ENCODE assay signal across 19 mouse cellular contexts in the genomic region with DNA sequence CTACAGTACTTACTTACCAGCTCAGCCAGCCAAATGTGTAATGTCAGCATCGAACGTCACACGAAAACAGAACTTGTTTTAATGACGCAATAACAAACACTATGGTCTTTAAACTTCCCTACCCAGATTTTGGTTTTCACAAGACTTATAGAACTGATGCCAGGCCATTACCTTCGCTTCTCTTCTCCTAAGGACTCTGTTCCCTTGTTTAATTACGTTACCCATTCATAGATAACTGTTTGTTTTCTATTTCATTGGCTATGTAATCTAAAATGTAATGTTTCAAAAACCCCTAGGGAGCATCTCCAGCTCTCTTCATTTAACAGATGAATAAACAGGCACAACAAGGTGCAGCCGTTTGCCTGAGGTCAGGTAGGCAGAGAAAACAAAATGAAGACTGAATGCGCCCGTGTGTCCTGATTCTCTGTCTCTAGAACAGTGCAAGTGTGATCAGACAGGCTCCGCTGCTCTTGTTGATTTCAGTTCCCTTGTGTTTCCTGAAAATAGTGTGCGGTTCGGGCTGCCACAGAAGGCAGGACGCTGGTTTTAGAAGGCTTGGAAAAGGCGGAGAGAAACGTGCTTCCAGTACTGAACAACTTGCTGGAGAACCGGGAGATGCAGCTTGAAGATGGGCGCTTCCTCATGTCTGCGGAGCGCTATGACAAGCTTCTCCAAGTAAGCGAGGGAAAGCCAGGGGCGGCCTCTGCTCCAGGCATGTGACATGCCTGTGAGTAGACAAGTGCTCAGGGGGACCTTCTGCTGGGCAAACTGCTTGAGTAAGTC.
DNase-seq lines count a peak whose midpoint lies in the region; ATAC-seq lines count a peak whose summit lies in the region.
"Had no signal": no experiment of that assay in that cellular context is flagged by ENCODE, and none has a peak within 500 bp of the region (broad histone marks: within the 10 kb centered on the region; RNA-seq: fewer than 3 reads in every experiment).

No protein-coding gene starts in this region.

- H3K36me3 ChIP-seq in hindbrain, embryonic 13.5 days: no peaks in the 10 kb centered on the region
- H3K36me3 ChIP-seq in hindbrain, embryonic 10.5 days: no peaks in the 10 kb centered on the region
- H3K36me3 ChIP-seq: embryonic facial prominence, embryonic 12.5 days; liver, embryonic 12.5 days; lung, embryonic 15.5 days had no signal

- no peak overlapping the region for H3K9ac ChIP-seq in hindbrain, embryonic 13.5 days
- H3K9ac ChIP-seq: embryonic facial prominence, embryonic 12.5 days; liver, embryonic 12.5 days; lung, embryonic 15.5 days had no signal

- H3K27me3 ChIP-seq in hindbrain, embryonic 13.5 days: no peaks in the 10 kb centered on the region
- H3K27me3 ChIP-seq in hindbrain, embryonic 10.5 days (ENCODE audit: insufficient read depth, poor library complexity, severe bottlenecking): no peaks in the 10 kb centered on the region
- H3K27me3 ChIP-seq: embryonic facial prominence, embryonic 12.5 days; liver, embryonic 12.5 days; lung, embryonic 15.5 days had no signal

- no peaks in the 10 kb centered on the region for H3K9me3 ChIP-seq in hindbrain, embryonic 13.5 days
- no peaks in the 10 kb centered on the region for H3K9me3 ChIP-seq in hindbrain, embryonic 10.5 days
- H3K9me3 ChIP-seq: embryonic facial prominence, embryonic 12.5 days; liver, embryonic 12.5 days; lung, embryonic 15.5 days had no signal

- no peak overlapping the region for H3K4me3 ChIP-seq in hindbrain, embryonic 13.5 days
- H3K4me3 ChIP-seq in hindbrain, embryonic 10.5 days: no peak overlapping the region
- H3K4me3 ChIP-seq: embryonic facial prominence, embryonic 12.5 days; liver, embryonic 12.5 days; lung, embryonic 15.5 days had no signal

- 0 out of 2 replicates have a peak, but pooled peaks cover 3% of the 10 kb centered on the region for H3K4me1 ChIP-seq in hindbrain, embryonic 13.5 days (replicated peaks)
- H3K4me1 ChIP-seq in hindbrain, embryonic 10.5 days (replicated peaks): no peaks in the 10 kb centered on the region
- H3K4me1 ChIP-seq: embryonic facial prominence, embryonic 12.5 days; liver, embryonic 12.5 days; lung, embryonic 15.5 days had no signal

- H3K27ac ChIP-seq in hindbrain, embryonic 13.5 days: peak overlapping the region; percentile 71
- no peak overlapping the region for H3K27ac ChIP-seq in hindbrain, embryonic 10.5 days
- H3K27ac ChIP-seq: embryonic facial prominence, embryonic 12.5 days; liver, embryonic 12.5 days; lung, embryonic 15.5 days; macrophage had no signal

- H3K4me2 ChIP-seq in hindbrain, embryonic 13.5 days: no peak overlapping the region
- H3K4me2 ChIP-seq: embryonic facial prominence, embryonic 12.5 days; liver, embryonic 12.5 days; lung, embryonic 15.5 days had no signal

- peak; percentile 52; the same call in 1 of the 2 replicates for ATAC-seq in hindbrain, embryonic 13.5 days (ENCODE audit: low FRiP score)
- peak; percentile 78 for ATAC-seq in megakaryocyte, adult 5-6 weeks (ENCODE audit: poor library complexity, severe bottlenecking)
- ATAC-seq in megakaryocyte-erythroid progenitor cell, adult 5-6 weeks (replicated peaks; ENCODE audit: low FRiP score, low TSS enrichment, poor library complexity, severe bottlenecking): no peak
- ATAC-seq: forebrain, embryonic 16.5 days; intestine, postnatal 0 days; liver, embryonic 12.5 days had no signal

- no peak for DNase-seq in hindbrain, embryonic 10.5 days (ENCODE audit: low spot score)
- peak; percentile 25 for DNase-seq in right cerebral cortex, adult 18-20 months
- DNase-seq in right cerebral cortex, postnatal 25 days: no peak
- no peak for DNase-seq in cerebellum, adult 11 months
- DNase-seq in B cell, adult 2 months: no peak
- DNase-seq: adrenal gland, postnatal 10 days; cerebellum, adult 8-10 months; heart, postnatal 4 days; kidney, postnatal 14 days; midbrain, embryonic 14.5 days had no signal

- 73% methylated on average over 21 of the region's 21 CpGs for WGBS in hindbrain, embryonic 13.5 days
- WGBS in hindbrain, embryonic 10.5 days: 87% methylated on average over 21 of the region's 21 CpGs
